Mouse (Mus musculus): ENCODE data around the gene Mmp2. TPM values are rescaled to one million over a fixed set of nuclear protein-coding genes. Genes with fewer than 3 reads are reported as not detected.

The Mmp2 gene
- total RNA-seq (2023), result not detected

DNA sequence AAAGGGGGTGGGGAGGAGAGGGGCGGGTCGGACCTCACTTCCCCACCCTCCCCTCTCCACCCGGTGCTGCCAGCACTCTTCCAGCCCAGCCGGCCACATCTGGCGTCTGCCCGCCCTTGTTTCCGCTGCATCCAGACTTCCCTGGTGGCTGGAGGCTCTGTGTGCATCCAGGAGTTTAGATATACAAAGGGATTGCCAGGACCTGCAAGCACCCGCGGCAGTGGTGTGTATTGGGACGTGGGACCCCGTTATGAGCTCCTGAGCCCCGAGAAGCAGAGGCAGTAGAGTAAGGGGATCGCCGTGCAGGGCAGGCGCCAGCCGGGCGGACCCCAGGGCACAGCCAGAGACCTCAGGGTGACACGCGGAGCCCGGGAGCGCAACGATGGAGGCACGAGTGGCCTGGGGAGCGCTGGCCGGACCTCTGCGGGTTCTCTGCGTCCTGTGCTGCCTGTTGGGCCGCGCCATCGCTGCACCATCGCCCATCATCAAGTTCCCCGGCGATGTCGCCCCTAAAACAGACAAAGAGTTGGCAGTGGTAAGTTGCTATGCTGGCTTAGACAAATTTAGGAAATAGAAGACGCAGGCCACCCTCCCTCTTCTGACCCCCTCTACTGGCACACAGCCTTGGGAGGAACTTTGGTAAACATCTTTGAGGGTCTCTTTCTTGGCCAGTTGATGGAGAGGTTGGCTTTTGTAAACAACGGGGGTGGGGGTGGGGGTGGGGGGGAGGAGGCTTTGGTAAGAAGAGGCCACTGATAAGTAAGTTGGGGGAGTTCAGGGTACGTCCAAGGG, at the start of gene Mmp2:
Mmp2 (plus strand) TSS at position 49 of the 792 bp plus-strand sequence.

DNA sequence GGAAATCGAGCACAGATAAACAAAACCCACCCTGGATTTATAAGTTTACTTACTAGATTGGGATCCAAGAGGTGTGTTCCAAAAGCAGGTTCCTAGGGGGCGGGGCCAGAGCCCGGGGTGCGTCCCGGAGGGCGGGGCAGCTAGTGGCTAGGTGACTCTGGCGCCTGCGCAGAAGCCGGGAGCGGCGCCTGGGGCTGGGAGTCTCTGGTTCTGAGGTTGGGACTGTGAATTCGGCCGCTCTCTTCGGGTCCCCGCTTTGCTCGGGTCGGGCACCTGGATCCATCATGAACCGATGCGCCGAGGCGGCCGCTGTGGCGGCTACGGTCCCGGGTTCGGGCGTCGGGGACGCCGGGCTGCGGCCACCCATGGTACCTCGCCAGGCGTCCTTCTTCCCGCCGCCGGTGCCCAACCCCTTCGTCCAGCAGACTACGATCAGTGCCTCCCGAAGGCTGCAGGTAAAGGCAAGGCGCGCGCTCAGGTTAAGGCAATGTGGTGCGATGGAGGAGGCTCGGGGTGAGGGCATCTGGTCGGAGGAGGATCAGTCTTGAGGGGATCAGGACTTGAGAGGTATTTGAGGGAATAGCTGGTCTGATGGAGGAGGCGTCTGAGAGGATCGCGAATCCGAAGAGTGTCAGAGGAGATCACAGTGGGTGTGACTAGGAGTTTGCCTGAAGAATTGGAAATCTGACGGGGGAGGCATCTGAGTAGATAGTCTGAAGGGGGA, 28.2 kb downstream of the Mmp2 start, which contains the start of gene Lpcat2:
Lpcat2 (plus strand) TSS at position 169 of the 724 bp plus-strand sequence.

DNA sequence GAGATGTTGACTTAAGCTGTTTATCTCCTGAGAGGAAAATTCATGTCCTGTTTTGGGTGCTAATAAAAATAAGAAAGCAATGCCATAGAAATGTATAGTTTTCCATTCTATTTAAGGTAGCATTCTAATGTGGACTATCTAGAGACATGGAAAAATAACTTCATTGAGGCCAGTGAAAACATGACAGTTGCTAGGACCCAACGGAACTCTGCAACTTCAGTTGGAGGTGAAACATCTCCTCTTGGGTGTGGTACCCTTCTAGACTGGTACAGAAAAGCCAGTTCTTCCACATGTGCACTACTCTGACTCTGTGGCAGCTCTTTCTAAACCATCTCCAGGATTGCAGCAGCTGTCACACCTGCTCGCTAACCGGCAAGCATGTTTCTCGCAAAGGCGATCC, 74.0 kb downstream of the Mmp2 start, which contains the start of gene Capns2:
Capns2 (plus strand) TSS at position 301 of the 400 bp plus-strand sequence.

Other genes with a start within 250 kb of the Mmp2 start
- gene Irx6, start 153.0 kb upstream of the Mmp2 start, total RNA-seq (2023), result not detected
- 3.2 TPM for gene Lpcat2, start 28.0 kb downstream of the Mmp2 start, total RNA-seq (2023)
- gene Capns2, start 74.1 kb downstream of the Mmp2 start, total RNA-seq (2023), result not detected
- not detected for gene Slc6a2, start 132.8 kb downstream of the Mmp2 start, total RNA-seq (2023)
- not detected for gene Ces1a, start 220.9 kb downstream of the Mmp2 start, total RNA-seq (2023)